20 mouse cellular contexts compared by ENCODE assay signal in genomic region chr9:7903262-7903661, GRCm38 (mm10). TPM values are rescaled to one million over a fixed set of nuclear protein-coding genes. Genes with fewer than 3 reads are reported as not detected.
DNase-seq lines count a peak whose midpoint lies in the region; ATAC-seq lines count a peak whose summit lies in the region.
"Had no signal": no experiment of that assay in that cellular context is flagged by ENCODE, and none has a peak within 500 bp of the region (broad histone marks: within the 10 kb centered on the region; RNA-seq: fewer than 3 reads in every experiment).

No protein-coding gene starts in this region.

- H3K27me3 ChIP-seq in liver, embryonic 11.5 days (replicated peaks; ENCODE audit: control insufficient read depth, insufficient read depth, low read length): no peaks in the 10 kb centered on the region
- H3K27me3 ChIP-seq in neural tube, embryonic 15.5 days (replicated peaks): no peaks in the 10 kb centered on the region
- no peaks in the 10 kb centered on the region for H3K27me3 ChIP-seq in liver, embryonic 13.5 days
- H3K27me3 ChIP-seq: embryonic facial prominence, embryonic 12.5 days; forebrain, embryonic 13.5 days; midbrain, embryonic 13.5 days had no signal

- H3K9ac ChIP-seq in liver, embryonic 11.5 days (ENCODE audit: low read depth, low read length): no peak overlapping the region
- H3K9ac ChIP-seq in neural tube, embryonic 15.5 days (replicated peaks): no peak overlapping the region
- H3K9ac ChIP-seq in liver, embryonic 13.5 days: no peak overlapping the region
- H3K9ac ChIP-seq: embryonic facial prominence, embryonic 12.5 days; forebrain, embryonic 13.5 days; midbrain, embryonic 13.5 days had no signal

- whole genome bisulfite sequencing in liver, embryonic 11.5 days: 57% methylated on average over 2 of the region's 2 CpGs
- WGBS in neural tube, embryonic 15.5 days: 90% methylated on average over 2 of the region's 2 CpGs
- WGBS in liver, embryonic 13.5 days (ENCODE audit: insufficient replicate concordance): 61% methylated on average over 2 of the region's 2 CpGs

- H3K27ac ChIP-seq in liver, embryonic 11.5 days (ENCODE audit: low read depth, low read length): no peak overlapping the region
- no peak overlapping the region for H3K27ac ChIP-seq in neural tube, embryonic 15.5 days (replicated peaks)
- H3K27ac ChIP-seq in liver, embryonic 13.5 days: no peak overlapping the region
- H3K27ac ChIP-seq: forebrain, embryonic 13.5 days; hindbrain, embryonic 10.5 days; hindbrain, postnatal 0 days; layer of hippocampus, adult 2 months; macrophage; midbrain, embryonic 13.5 days had no signal

- H3K4me3 ChIP-seq in liver, embryonic 11.5 days (ENCODE audit: low read depth, low read length): no peak overlapping the region
- H3K4me3 ChIP-seq in neural tube, embryonic 15.5 days (replicated peaks): no peak overlapping the region
- H3K4me3 ChIP-seq in liver, embryonic 13.5 days (replicated peaks): no peak overlapping the region
- H3K4me3 ChIP-seq: embryonic facial prominence, embryonic 12.5 days; erythroblast, embryonic 14.5 days; forebrain, embryonic 13.5 days; hindbrain, embryonic 10.5 days; layer of hippocampus, adult 2 months; midbrain, embryonic 13.5 days had no signal

- no peaks in the 10 kb centered on the region for H3K4me1 ChIP-seq in liver, embryonic 11.5 days (replicated peaks; ENCODE audit: control insufficient read depth, insufficient read depth, low read length)
- H3K4me1 ChIP-seq in neural tube, embryonic 15.5 days: no peaks in the 10 kb centered on the region
- peaks cover 11% of the 10 kb centered on the region for H3K4me1 ChIP-seq in liver, embryonic 13.5 days (replicated peaks)
- H3K4me1 ChIP-seq: forebrain, embryonic 13.5 days; midbrain, embryonic 13.5 days had no signal

- peak; percentile 34; the same call in 1 of the 2 replicates for ATAC-seq in liver, embryonic 11.5 days (replicated peaks; ENCODE audit: low FRiP score)
- ATAC-seq in neural tube, embryonic 15.5 days (ENCODE audit: low FRiP score): no peak
- ATAC-seq in liver, embryonic 13.5 days (ENCODE audit: low read depth): peak; percentile 71
- ATAC-seq: forebrain, embryonic 13.5 days; hindbrain, postnatal 0 days; intestine, postnatal 0 days; midbrain, embryonic 13.5 days had no signal

- no peak overlapping the region for H3K4me2 ChIP-seq in liver, embryonic 11.5 days
- H3K4me2 ChIP-seq in neural tube, embryonic 15.5 days: no peak overlapping the region
- H3K4me2 ChIP-seq in liver, embryonic 13.5 days: no peak overlapping the region
- H3K4me2 ChIP-seq: embryonic facial prominence, embryonic 12.5 days; forebrain, embryonic 13.5 days; midbrain, embryonic 13.5 days had no signal

- no peaks in the 10 kb centered on the region for H3K36me3 ChIP-seq in liver, embryonic 11.5 days (ENCODE audit: control insufficient read depth, insufficient read depth, low read length)
- no peaks in the 10 kb centered on the region for H3K36me3 ChIP-seq in neural tube, embryonic 15.5 days
- H3K36me3 ChIP-seq in liver, embryonic 13.5 days: no peaks in the 10 kb centered on the region
- H3K36me3 ChIP-seq: embryonic facial prominence, embryonic 12.5 days; hindbrain, embryonic 10.5 days; midbrain, embryonic 13.5 days had no signal

- no peak for DNase-seq in liver, embryonic 11.5 days (ENCODE audit: low spot score)
- DNase-seq in liver: no peak
- DNase-seq in neural tube, embryonic 10.5 days (ENCODE audit: extremely low spot score, low spot score): peak; percentile 16
- DNase-seq in liver, embryonic 13.5 days: no peak
- DNase-seq in gastrocnemius, postnatal 10 days: no peak
- no peak for DNase-seq in T-cell, adult 2 months (ENCODE audit: low spot score)
- DNase-seq: cerebellum, adult 8-10 months; gastrocnemius, postnatal 36 days; kidney, postnatal 10 days; right cerebral cortex, postnatal 25 days had no signal

- no peaks in the 10 kb centered on the region for H3K9me3 ChIP-seq in liver, embryonic 11.5 days (ENCODE audit: control insufficient read depth, low read length)
- no peaks in the 10 kb centered on the region for H3K9me3 ChIP-seq in neural tube, embryonic 15.5 days (replicated peaks)
- H3K9me3 ChIP-seq in liver, embryonic 13.5 days (replicated peaks): no peaks in the 10 kb centered on the region
- H3K9me3 ChIP-seq: embryonic facial prominence, embryonic 12.5 days; forebrain, embryonic 13.5 days; hindbrain, embryonic 10.5 days; midbrain, embryonic 13.5 days had no signal

RNA-seq across cellular contexts. Expression of gene Birc3, which starts 30.3 kb away (rescaled TPM):
- polyA plus RNA-seq in liver, embryonic 11.5 days (2014; fragmentation: Nextera tagmentation; extraction: Ambion mirVana): 8.9 and 10.5 TPM in 2 replicates
- 2.2 and 6.5 TPM in 2 replicates for polyA plus RNA-seq in neural tube, embryonic 15.5 days (2015; fragmentation: Nextera tagmentation; extraction: Ambion mirVana)
- polyA plus RNA-seq in liver, embryonic 13.5 days (2015; fragmentation: Nextera tagmentation; extraction: Ambion mirVana): 4.8 and 5.7 TPM in 2 replicates
- total RNA-seq in gastrocnemius, postnatal 10 days (2021): 10 to 100 TPM in 1 of 2 experiments, 1 to 10 TPM in 1; 7.2 to 12.5 TPM
